Mouse (Mus musculus): ENCODE data around the gene Kif5a.

- TF ChIP-seq CTCF (IDR thresholded peaks at IDR 0.05; ENCODE audit: control insufficient read depth, insufficient read depth, low read length) (no peak), POLR2A (IDR thresholded peaks at IDR 0.05; ENCODE audit: borderline replicate concordance, control insufficient read depth, low read depth, low read length) (no peak)
Observed at GRCm38 (mm10) chr10:127183759-127184158, 79.4 kb downstream of the Kif5a start.

All from bone marrow, adult 2 months (tissue).